Mouse (Mus musculus) olfactory bulb, adult 2 months (tissue): ENCODE data around the gene Zfp592.

Experiments
- CTCF ChIP-seq: fragments of 200-500 bp; IDR thresholded peaks from 2 replicates; pipeline ENCODE4 v1.5.1; 2012; ENCODE audit warnings: low read depth, mild to moderate bottlenecking, low read length, moderate library complexity; ENCODE audit not compliant: insufficient read depth
- POLR2A ChIP-seq: fragments of 200-500 bp; IDR thresholded peaks from 2 replicates; pipeline ENCODE4 v1.6.1; 2012; ENCODE audit warnings: mild to moderate bottlenecking, low read depth, low read length, moderate library complexity; ENCODE audit not compliant: insufficient read depth

- TF ChIP-seq CTCF (no peak), POLR2A (no peak)
These were observed 4.3 kb downstream of the Zfp592 start for GRCm38 (mm10) chr7:80997776-80998175.
